Mouse (Mus musculus): ENCODE measurements at regions not wholly inside any gene's neighbourhood (a gene's known extent, or its start where the extent isn't known, plus 50 kb on each side); places are given as distances from the start of the nearest gene placed in this dataset.
"Not testable (repeated sequence)": the region's sequence is repeated elsewhere in the genome, so short reads cannot be mapped to it uniquely, and the experiment has no call there.

DNA sequence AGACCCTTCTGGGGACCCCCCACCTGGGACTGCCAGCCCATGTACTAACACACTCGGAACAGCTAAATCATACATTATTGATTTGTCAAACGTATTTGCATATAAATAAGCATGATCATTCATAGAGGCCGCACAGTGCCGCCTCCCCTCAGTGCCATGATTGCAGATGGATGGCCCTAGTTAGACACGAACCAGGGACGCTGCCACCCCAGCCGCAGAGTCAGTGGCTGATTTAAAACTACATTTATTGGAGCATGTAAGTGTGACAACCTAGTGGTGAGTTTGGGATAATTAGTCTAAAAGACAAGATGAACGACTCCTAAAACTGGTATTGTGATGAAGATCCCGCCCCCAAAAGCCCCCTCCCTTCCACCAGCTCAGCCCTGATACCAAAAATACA is 138.3 kb upstream of the Top1 start:
- no peak for DNase-seq

GRCm38 (mm10) chr2:160507816-160508564 is 137.7 kb upstream of the Top1 start:
- no peak for DNase-seq

- no peak for DNase-seq
Measured at GRCm38 (mm10) chr2:160510159-160510558, 135.5 kb upstream of the Top1 start.

GRCm38 (mm10) chr2:160510635-160511421 is 134.9 kb upstream of the Top1 start:
- DNase-seq = peak; percentile 24

- DNase-seq = no peak
Measured at GRCm38 (mm10) chr2:160515621-160516020, 130.1 kb upstream of the Top1 start.

- DNase-seq = no peak
Measured at GRCm38 (mm10) chr2:160516526-160516925, 129.2 kb upstream of the Top1 start.

GRCm38 (mm10) chr2:160525301-160526205 is 120.1 kb upstream of the Top1 start:
- DNase-seq = peak; percentile 15

DNA sequence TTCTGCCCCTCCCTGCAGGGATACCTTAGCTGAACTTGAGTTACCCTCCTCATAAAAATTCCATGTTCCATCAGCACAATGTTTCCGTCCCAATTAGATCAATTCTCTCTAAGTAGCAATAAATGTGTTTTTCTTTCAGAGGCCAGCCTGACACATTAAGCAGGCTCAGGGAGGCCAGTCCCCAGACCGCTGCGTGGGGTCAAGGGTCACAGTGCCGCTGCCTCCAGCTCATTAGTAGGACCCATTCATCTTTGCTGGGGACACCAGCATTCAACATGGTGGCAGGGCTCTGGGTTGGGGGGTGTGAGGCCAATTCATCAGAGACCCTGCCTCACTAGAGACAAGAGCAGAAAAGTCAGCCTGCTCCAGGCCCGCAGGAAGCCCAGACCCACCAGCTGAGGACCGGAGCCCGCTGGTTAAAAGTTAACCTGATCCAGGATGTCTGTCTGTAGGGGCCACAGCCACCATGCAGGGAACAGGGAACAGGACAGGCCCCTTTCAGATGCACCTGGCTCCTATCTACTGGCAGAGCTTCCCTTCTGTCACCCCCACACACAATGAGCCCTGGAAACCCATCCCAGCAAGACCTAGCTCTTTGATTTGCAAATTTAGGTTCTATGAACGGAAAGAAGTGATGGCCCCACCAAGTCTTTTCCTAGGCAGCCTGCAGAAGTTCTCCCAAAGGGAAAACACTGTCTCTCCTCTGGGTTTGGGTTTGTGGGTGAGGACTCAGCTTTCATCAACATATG is 119.1 kb upstream of the Top1 start:
- DNase-seq = no peak

DNA sequence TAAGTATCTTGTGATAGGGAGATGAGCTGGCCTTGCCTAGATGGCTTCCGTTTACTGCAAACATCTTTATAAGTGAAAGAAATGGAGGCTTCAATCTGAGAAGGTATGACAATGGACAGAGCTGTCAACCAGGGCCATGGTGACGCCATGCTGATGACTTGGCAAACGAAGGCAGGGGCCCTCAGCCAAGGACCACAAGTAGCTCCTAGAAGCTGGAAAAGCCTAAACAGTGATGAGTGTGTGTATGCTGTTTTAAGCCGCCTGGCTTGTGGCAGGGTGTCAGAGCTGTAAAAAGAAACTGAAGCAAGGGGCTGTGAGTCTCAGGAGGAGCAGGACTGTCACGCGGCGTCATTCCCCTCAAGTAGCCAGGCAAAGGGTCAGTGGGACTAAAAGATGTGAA is 116.4 kb upstream of the Top1 start:
- no peak for DNase-seq

GRCm38 (mm10) chr2:160530377-160530776 is 115.3 kb upstream of the Top1 start:
- DNase-seq = peak; percentile 18

DNA sequence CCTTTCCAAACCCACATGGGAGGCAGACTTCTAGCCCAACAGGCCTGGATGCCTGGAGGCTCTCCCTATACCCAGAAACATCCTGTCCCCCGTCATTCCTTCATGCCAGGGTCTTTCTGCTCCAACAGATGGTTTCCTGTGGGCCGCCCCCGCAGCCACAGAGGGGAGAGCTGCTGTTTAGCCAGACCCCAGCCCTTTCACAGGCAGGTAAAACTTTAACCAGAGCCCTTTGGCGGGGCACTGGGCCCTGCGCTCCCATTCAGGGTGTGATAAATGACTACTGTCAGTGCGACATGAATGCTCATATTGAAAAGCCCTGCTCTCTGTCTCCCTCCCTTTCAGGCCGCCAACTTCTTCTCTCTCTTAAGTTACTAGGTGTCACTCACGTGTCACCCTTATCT is 108.4 kb upstream of the Top1 start:
- DNase-seq = no peak

- no peak for DNase-seq
Measured at GRCm38 (mm10) chr2:160545527-160545926, 100.2 kb upstream of the Top1 start.

GRCm38 (mm10) chr2:160552121-160552669 is 93.5 kb upstream of the Top1 start:
- DNase-seq = no peak

DNA sequence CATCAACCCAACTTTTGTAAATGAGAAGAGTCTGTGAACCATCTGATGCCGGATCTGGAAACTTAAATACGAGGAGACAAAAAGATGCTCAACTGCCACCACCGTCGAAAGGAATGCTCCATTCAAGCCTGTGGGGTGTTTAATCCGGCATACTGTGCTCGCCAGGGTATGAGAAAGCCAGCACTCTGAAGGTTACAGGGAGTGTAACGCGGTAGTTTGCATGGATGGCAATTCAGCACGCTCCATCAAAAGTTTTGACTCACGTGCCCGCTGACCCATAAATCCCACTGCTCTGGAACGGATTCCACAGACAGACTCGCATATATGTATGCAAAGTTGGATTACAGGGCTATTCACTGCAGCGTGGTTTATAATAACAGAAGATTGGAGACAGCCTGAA is 84.0 kb upstream of the Top1 start:
- no peak for DNase-seq

- no peak for DNase-seq
Measured at GRCm38 (mm10) chr2:160567813-160568212, 77.9 kb upstream of the Top1 start.

- DNase-seq = no peak
Measured at GRCm38 (mm10) chr2:160569496-160569895, 76.2 kb upstream of the Top1 start.

DNA sequence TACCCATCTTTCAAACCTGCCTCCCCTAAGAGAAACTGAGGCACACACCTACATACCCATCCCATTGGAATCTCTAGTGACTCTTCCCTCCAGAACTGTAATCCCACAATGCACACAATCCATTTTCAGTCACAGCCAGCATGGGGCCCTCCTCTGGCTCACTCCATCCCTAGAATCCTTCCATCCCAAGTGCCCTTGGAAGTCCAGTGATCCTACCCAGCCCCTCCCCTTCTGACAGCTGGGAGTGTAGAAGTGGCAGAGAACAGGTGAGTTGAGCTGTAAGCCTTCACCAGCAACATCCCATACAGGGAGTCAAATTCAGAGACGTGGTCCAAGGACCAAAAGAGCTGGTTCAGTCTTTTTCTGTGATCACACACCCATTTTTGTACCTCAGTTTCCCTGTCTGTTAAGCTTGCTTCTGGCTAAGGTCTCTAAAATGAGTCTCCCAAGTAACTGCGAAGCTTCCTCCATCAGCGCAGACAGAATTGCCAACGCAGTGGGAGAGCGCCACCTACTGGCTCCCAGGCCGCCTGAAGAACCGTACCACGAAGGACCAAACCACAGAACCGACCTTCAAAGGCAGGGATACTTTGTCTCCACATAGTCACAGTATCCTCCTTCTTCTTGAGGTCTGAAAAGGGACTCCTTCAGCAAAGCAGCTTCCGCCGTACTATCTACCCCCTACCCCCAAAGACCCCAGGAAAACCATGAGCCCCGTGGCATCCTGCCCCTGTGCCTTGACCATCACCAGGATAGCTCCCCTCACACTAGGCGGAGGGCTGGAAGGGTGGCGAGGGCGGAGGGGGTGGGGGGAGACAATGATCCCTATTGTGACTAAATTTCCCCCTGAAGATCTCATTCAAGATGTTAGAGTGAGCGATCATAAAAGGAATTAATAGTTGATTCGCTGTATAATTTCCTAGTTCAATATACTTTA is 67.0 kb upstream of the Top1 start:
- DNase-seq = peak; percentile 48

- DNase-seq = no peak
Measured at GRCm38 (mm10) chr2:160580250-160580649, 65.4 kb upstream of the Top1 start.

- DNase-seq = no peak
Measured at GRCm38 (mm10) chr2:160581029-160581428, 64.7 kb upstream of the Top1 start.

DNA sequence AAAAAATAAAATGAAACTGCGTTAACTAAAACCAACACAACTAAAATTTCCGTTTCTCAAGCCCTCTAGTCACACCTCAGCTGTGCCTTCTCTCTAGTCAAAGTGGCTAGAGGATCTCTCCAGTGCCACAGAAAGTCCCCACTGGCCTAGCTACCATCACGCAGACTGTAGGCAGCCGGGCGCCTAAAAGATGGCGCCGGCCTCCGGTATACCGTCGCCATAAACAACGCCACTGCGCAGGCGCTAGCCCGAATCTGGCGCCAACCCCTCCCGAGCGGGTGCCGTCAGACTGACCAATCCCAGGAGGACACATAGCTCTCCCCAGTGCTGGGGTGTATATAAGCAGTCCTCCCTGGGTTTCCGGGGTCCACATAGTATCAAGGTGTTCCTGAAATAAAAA is 62.7 kb upstream of the Top1 start:
- DNase-seq = not testable (repeated sequence)
